Mouse (Mus musculus) stomach, postnatal 0 days (tissue): ENCODE results near the gene Clec4n.
A peak's percentile ranks its signal among the peaks of the same experiment; 100 is the strongest.
"Not testable (repeated sequence)": the region's sequence is repeated elsewhere in the genome, so short reads cannot be mapped to it uniquely, and the experiment has no call there.

Experiments used
- CTCF ChIP-seq: IDR thresholded peaks from 2 replicates; pipeline ENCODE4 v1.5.1; 2016; ENCODE audit warnings: antibody characterized with exemption, low read depth, mild to moderate bottlenecking, moderate library complexity
- EP300 ChIP-seq: optimal IDR thresholded peaks from 2 replicates; pipeline ENCODE3; 2016; ENCODE audit warnings: antibody characterized with exemption

- peak; percentile 48 for TF ChIP-seq CTCF
- not testable (repeated sequence) for TF ChIP-seq EP300
These were observed 44.8 kb upstream of the Clec4n start for GRCm38 (mm10) chr6:123184862-123185261.
